Mouse (Mus musculus) NIH3T3 (cell line): ENCODE results near the gene Il17c.

Experiments
- DNase-seq: peaks from one replicate; pipeline ENCODE4 v3.0.0-alpha.2; 2012; ENCODE audit warnings: low read depth

Gene Il17c

GRCm38 (mm10) chr8:122431694-122432442 is 10.0 kb downstream of the Il17c start:
- peak; percentile 36 for DNase-seq

- DNase-seq, result peak; percentile 66
Observed at GRCm38 (mm10) chr8:122432443-122433268, 10.8 kb downstream of the Il17c start, which contains the start of gene Cyba. Gene Cyba (minus strand): TSS chr8:122432930.

GRCm38 (mm10) chr8:122433269-122433905 is 11.6 kb downstream of the Il17c start:
- DNase-seq, result peak; percentile 37

GRCm38 (mm10) chr8:122435375-122435774 is 13.6 kb downstream of the Il17c start:
- DNase-seq, result peak; percentile 40

- no peak for DNase-seq
Observed at GRCm38 (mm10) chr8:122436146-122436545, 14.3 kb downstream of the Il17c start.

GRCm38 (mm10) chr8:122436586-122437125 is 14.8 kb downstream of the Il17c start:
- no peak for DNase-seq

- DNase-seq, result no peak
Observed at GRCm38 (mm10) chr8:122437708-122438331, 16.0 kb downstream of the Il17c start.

GRCm38 (mm10) chr8:122439336-122439735 is 17.5 kb downstream of the Il17c start:
- DNase-seq, result no peak

- no peak for DNase-seq
Observed at GRCm38 (mm10) chr8:122441326-122441725, 19.5 kb downstream of the Il17c start.

- DNase-seq, result no peak
Observed at GRCm38 (mm10) chr8:122442356-122442755, 20.5 kb downstream of the Il17c start.

GRCm38 (mm10) chr8:122442781-122443180 is 21.0 kb downstream of the Il17c start:
- DNase-seq, result no peak

- DNase-seq, result peak; percentile 100
Observed at GRCm38 (mm10) chr8:122443262-122444006, 21.6 kb downstream of the Il17c start, which contains the start of gene Mvd. Gene Mvd (minus strand): TSS chr8:122443422.

- DNase-seq, result peak; percentile 100
Observed at GRCm38 (mm10) chr8:122444058-122444748, 22.4 kb downstream of the Il17c start.

- DNase-seq, result peak; percentile 54
Observed at GRCm38 (mm10) chr8:122445203-122445602, 23.4 kb downstream of the Il17c start.

GRCm38 (mm10) chr8:122451161-122451703 is 29.4 kb downstream of the Il17c start:
- no peak for DNase-seq

GRCm38 (mm10) chr8:122452154-122452553 is 30.3 kb downstream of the Il17c start:
- no peak for DNase-seq

- no peak for DNase-seq
Observed at GRCm38 (mm10) chr8:122454409-122454808, 32.6 kb downstream of the Il17c start.

- DNase-seq, result no peak
Observed at GRCm38 (mm10) chr8:122457171-122457570, 35.4 kb downstream of the Il17c start.

- peak; percentile 42 for DNase-seq
Observed at GRCm38 (mm10) chr8:122459218-122459900, 37.5 kb downstream of the Il17c start.
